25 mouse cellular contexts compared by ENCODE assay signal in the genomic region with DNA sequence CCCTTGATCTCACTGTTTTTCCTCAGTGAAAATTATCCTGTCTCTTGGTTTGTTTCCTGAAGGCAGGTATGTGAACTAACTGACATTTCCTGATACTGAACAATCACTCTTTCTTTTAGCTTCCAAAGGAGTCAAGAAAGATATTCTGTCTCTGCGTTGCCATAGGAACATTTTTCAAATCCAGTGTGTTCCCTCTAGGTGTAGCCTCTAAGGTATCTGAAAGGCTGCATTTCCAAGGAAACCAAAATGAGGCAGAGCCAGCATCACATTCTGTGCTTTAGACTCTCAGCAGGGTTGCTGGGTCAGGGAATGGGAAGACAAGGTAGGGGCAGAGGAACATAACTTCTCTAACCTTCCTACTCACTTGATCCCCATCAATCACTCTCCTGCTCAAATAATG.
"Had no signal": no experiment of that assay in that cellular context is flagged by ENCODE, and none has a peak within 500 bp of the region (broad histone marks: within the 10 kb centered on the region; RNA-seq: fewer than 3 reads in every experiment).

No protein-coding gene starts in this region.

- H3K4me2 ChIP-seq: heart, embryonic 11.5 days; heart, embryonic 13.5 days; heart, embryonic 15.5 days; hindbrain, embryonic 13.5 days; hindbrain, embryonic 15.5 days; kidney, embryonic 15.5 days; limb, embryonic 12.5 days; liver, embryonic 11.5 days had no signal

- H3K4me3 ChIP-seq: heart, adult 2 months; heart, embryonic 13.5 days; heart, embryonic 15.5 days; hindbrain, embryonic 13.5 days; hindbrain, embryonic 15.5 days; kidney, embryonic 15.5 days; layer of hippocampus, adult 2 months; limb, embryonic 10.5 days; limb, embryonic 12.5 days had no signal

- H3K9ac ChIP-seq: heart, embryonic 13.5 days; heart, embryonic 15.5 days; hindbrain, embryonic 13.5 days; hindbrain, embryonic 15.5 days; kidney, embryonic 15.5 days; limb, embryonic 12.5 days had no signal

- DNase-seq: gastrocnemius, postnatal 14 days; gastrocnemius, postnatal 36 days; heart, adult 11 months; heart, adult 2 months; heart, postnatal 14 days; heart, postnatal 36 days; kidney, adult 11 months; kidney, adult 2 months; kidney, adult 9 months; kidney, postnatal 14 days; kidney, postnatal 4 days; liver had no signal

- H3K4me1 ChIP-seq: heart, embryonic 13.5 days; heart, embryonic 15.5 days; hindbrain, embryonic 15.5 days; kidney, embryonic 15.5 days; limb, embryonic 10.5 days; limb, embryonic 12.5 days had no signal

- ATAC-seq: hindbrain, postnatal 0 days; intestine, embryonic 16.5 days had no signal

- H3K9me3 ChIP-seq: heart, embryonic 13.5 days; heart, embryonic 15.5 days; hindbrain, embryonic 13.5 days; hindbrain, embryonic 15.5 days; kidney, embryonic 15.5 days; limb, embryonic 10.5 days; limb, embryonic 12.5 days had no signal

- H3K27ac ChIP-seq: heart, adult 2 months; heart, embryonic 13.5 days; heart, embryonic 15.5 days; hindbrain, embryonic 13.5 days; hindbrain, embryonic 15.5 days; hindbrain, postnatal 0 days; kidney, embryonic 15.5 days; kidney, postnatal 0 days; layer of hippocampus, adult 2 months; limb, embryonic 10.5 days; limb, embryonic 12.5 days had no signal

- H3K27me3 ChIP-seq: heart, embryonic 13.5 days; heart, embryonic 15.5 days; hindbrain, embryonic 13.5 days; hindbrain, embryonic 15.5 days; kidney, embryonic 15.5 days; limb, embryonic 12.5 days had no signal

- H3K36me3 ChIP-seq: heart, embryonic 13.5 days; heart, embryonic 15.5 days; hindbrain, embryonic 13.5 days; hindbrain, embryonic 15.5 days; kidney, embryonic 15.5 days; limb, embryonic 10.5 days; limb, embryonic 12.5 days had no signal
